Mouse (Mus musculus) MEL (cell line): ENCODE measurements around the gene Foxo3. TPM values are rescaled to one million over a fixed set of nuclear protein-coding genes. Genes with fewer than 3 reads are reported as not detected.
A peak's percentile ranks its signal among the peaks of the same experiment; 100 is the strongest.

Experiments
- DNase-seq: peaks from one replicate; pipeline ENCODE4 v3.0.0; 2011; ENCODE audit warnings: low read depth, low spot score
- H3K27ac ChIP-seq: 2 replicates; pipeline ENCODE4 v1.5.1; 2012; ENCODE audit warnings: low read depth, mild to moderate bottlenecking, control low read depth, low read length, moderate library complexity; ENCODE audit not compliant: control insufficient read depth
- H3K27me3 ChIP-seq, 2 experiments: fragments of 150-350 bp in 1 of 2; sonication (generic) in 1 of 2; 2 replicates each; pipeline ENCODE4 v1.6.1; 2012; ENCODE audit warnings: low read length in 2 of 2, mild to moderate bottlenecking in 2 of 2, improper control_type of control experiment in 1 of 2, moderate library complexity in 1 of 2; ENCODE audit not compliant: insufficient read depth in 2 of 2, control insufficient read depth in 1 of 2
- H3K36me3 ChIP-seq, 2 experiments: 2 replicates each; pipeline ENCODE4 v1.6.1; 2012 to 2014; ENCODE audit warnings: low read length in 2 of 2, improper control_type of control experiment in 1 of 2, inconsistent platforms in 1 of 2, mild to moderate bottlenecking in 1 of 2; ENCODE audit not compliant: insufficient read depth in 2 of 2, control insufficient read depth in 1 of 2
- H3K4me1 ChIP-seq, 2 experiments: fragments of 150-350 bp in 1 of 2; sonication (generic) in 1 of 2; 2 replicates each; pipeline ENCODE4 v1.6.1; 2012; ENCODE audit warnings: low read length in 2 of 2, improper control_type of control experiment in 1 of 2, mild to moderate bottlenecking in 1 of 2; ENCODE audit not compliant: insufficient read depth in 2 of 2, control insufficient read depth in 1 of 2
- H3K4me3 ChIP-seq, 2 experiments: fragments of 150-350 bp in 1 of 2; sonication (generic) in 1 of 2; 2 replicates each; pipeline ENCODE4 v1.5.1; 2012; ENCODE audit warnings: low read depth in 2 of 2, low read length in 2 of 2, mild to moderate bottlenecking in 2 of 2, moderate library complexity in 2 of 2, control low read depth in 1 of 2, improper control_type of control experiment in 1 of 2; ENCODE audit not compliant: control insufficient read depth in 1 of 2, insufficient read depth in 1 of 2
- H3K79me2 ChIP-seq: 2 replicates; pipeline ENCODE4 v1.6.1; 2012; ENCODE audit warnings: mild to moderate bottlenecking, low read length, moderate library complexity; ENCODE audit not compliant: control insufficient read depth, poor library complexity, insufficient read depth
- H3K9ac ChIP-seq: 2 replicates; pipeline ENCODE4 v1.6.1; 2012; ENCODE audit warnings: low read depth, mild to moderate bottlenecking, control low read depth, low read length, moderate library complexity; ENCODE audit not compliant: control insufficient read depth, poor library complexity, severe bottlenecking
- H3K9me3 ChIP-seq: fragments of 150-350 bp; sonication (generic); replicated peaks from 2 replicates; pipeline ENCODE4 v1.6.1; 2012; ENCODE audit warnings: mild to moderate bottlenecking, low read length, improper control_type of control experiment, moderate library complexity; ENCODE audit not compliant: insufficient read depth
- BHLHE40 ChIP-seq: IDR thresholded peaks from 2 replicates; pipeline ENCODE4 v1.6.1; 2012; ENCODE audit warnings: low read depth, mild to moderate bottlenecking, inconsistent platforms, low read length, improper control_type of control experiment, borderline replicate concordance
- CHD2 ChIP-seq: IDR thresholded peaks from 2 replicates; pipeline ENCODE4 v1.6.1; 2011; ENCODE audit warnings: low read length, improper control_type of control experiment
- CTCF ChIP-seq, 3 experiments: IDR thresholded peaks in 2 of 3; conservative IDR thresholded peaks in 1 of 3; 2 replicates each; pipeline ENCODE4 v1.5.1; 2011 to 2012; ENCODE audit warnings: low read length in 3 of 3, low read depth in 2 of 3, mild to moderate bottlenecking in 2 of 3, improper control_type of control experiment in 1 of 3, inconsistent platforms in 1 of 3, mixed read lengths in 1 of 3, moderate library complexity in 1 of 3; ENCODE audit not compliant: control insufficient read depth in 1 of 3, insufficient read depth in 1 of 3, poor library complexity in 1 of 3, severe bottlenecking in 1 of 3
- GATA1 ChIP-seq: IDR thresholded peaks from 2 replicates; pipeline ENCODE4 v1.6.1; 2011; ENCODE audit warnings: low read depth, low read length, improper control_type of control experiment
- HCFC1 ChIP-seq: IDR thresholded peaks from 2 replicates; pipeline ENCODE4 v1.6.1; 2012; ENCODE audit warnings: low read depth, mild to moderate bottlenecking, inconsistent platforms, low read length, improper control_type of control experiment, moderate library complexity
- MAX ChIP-seq: IDR thresholded peaks from 2 replicates; pipeline ENCODE4 v1.6.1; 2011; ENCODE audit warnings: low read length, improper control_type of control experiment
- MAZ ChIP-seq: IDR thresholded peaks from 2 replicates; pipeline ENCODE4 v1.6.1; 2012; ENCODE audit warnings: low read depth, mild to moderate bottlenecking, inconsistent platforms, low read length, improper control_type of control experiment
- MEF2A ChIP-seq: IDR thresholded peaks from 2 replicates; pipeline ENCODE4 v1.6.1; 2014; ENCODE audit warnings: low read depth, mild to moderate bottlenecking, inconsistent platforms, low read length, improper control_type of control experiment; ENCODE audit not compliant: poor library complexity, insufficient replicate concordance, severe bottlenecking; ENCODE audit errors: extremely low read depth
- MYB ChIP-seq: IDR thresholded peaks from 2 replicates; pipeline ENCODE4 v1.6.1; 2011; ENCODE audit warnings: mild to moderate bottlenecking, low read depth, low read length, improper control_type of control experiment
- NRF1 ChIP-seq: IDR thresholded peaks from 2 replicates; pipeline ENCODE4 v1.6.1; 2014; ENCODE audit warnings: low read depth, mild to moderate bottlenecking, inconsistent platforms, low read length, improper control_type of control experiment, moderate library complexity; ENCODE audit not compliant: poor library complexity, insufficient read depth, severe bottlenecking
- POLR2A ChIP-seq, 2 experiments: IDR thresholded peaks; 2 replicates each; pipeline ENCODE4 v1.6.1; 2011 to 2012; ENCODE audit warnings: low read length in 2 of 2, mild to moderate bottlenecking in 2 of 2, control low read depth in 1 of 2, improper control_type of control experiment in 1 of 2, low read depth in 1 of 2, moderate library complexity in 1 of 2; ENCODE audit not compliant: control insufficient read depth in 1 of 2, insufficient read depth in 1 of 2, poor library complexity in 1 of 2
- POLR2AphosphoS5 ChIP-seq: IDR thresholded peaks from 2 replicates; pipeline ENCODE4 v1.6.1; 2012; ENCODE audit warnings: low read depth, borderline replicate concordance, mild to moderate bottlenecking, inconsistent platforms, low read length, moderate library complexity, mixed read lengths
- RAD21 ChIP-seq: IDR thresholded peaks from 2 replicates; pipeline ENCODE4 v1.6.1; 2011; ENCODE audit warnings: mild to moderate bottlenecking, low read depth, low read length, improper control_type of control experiment
- RCOR1 ChIP-seq: IDR thresholded peaks from 2 replicates; pipeline ENCODE4 v1.6.1; 2012; ENCODE audit warnings: low read depth, mild to moderate bottlenecking, inconsistent platforms, low read length, improper control_type of control experiment
- SIN3A ChIP-seq: IDR thresholded peaks from 2 replicates; pipeline ENCODE4 v1.6.1; 2012; ENCODE audit warnings: low read length, improper control_type of control experiment, inconsistent platforms
- SMC3 ChIP-seq: IDR thresholded peaks from 2 replicates; pipeline ENCODE4 v1.6.1; 2011; ENCODE audit warnings: low read depth, low read length, improper control_type of control experiment
- TCF12 ChIP-seq: IDR thresholded peaks from 2 replicates; pipeline ENCODE4 v1.6.1; 2014; ENCODE audit warnings: low read depth, mild to moderate bottlenecking, inconsistent platforms, low read length, improper control_type of control experiment, moderate library complexity
- UBTF ChIP-seq: IDR thresholded peaks from 2 replicates; pipeline ENCODE4 v1.6.1; 2012; ENCODE audit warnings: low read depth, mild to moderate bottlenecking, inconsistent platforms, low read length, improper control_type of control experiment, moderate library complexity, borderline replicate concordance; ENCODE audit not compliant: insufficient read depth
- USF2 ChIP-seq, 2 experiments: IDR thresholded peaks; 2 replicates each; pipeline ENCODE4 v1.6.1; 2011 to 2012; ENCODE audit warnings: improper control_type of control experiment in 2 of 2, low read length in 2 of 2, borderline replicate concordance in 1 of 2, inconsistent platforms in 1 of 2, low read depth in 1 of 2, mild to moderate bottlenecking in 1 of 2; ENCODE audit not compliant: insufficient read depth in 1 of 2
- ZC3H11A ChIP-seq: IDR thresholded peaks from 2 replicates; pipeline ENCODE4 v1.6.1; 2012; ENCODE audit warnings: low read depth, mild to moderate bottlenecking, inconsistent platforms, low read length, improper control_type of control experiment
- ZMIZ1 ChIP-seq: IDR thresholded peaks from 2 replicates; pipeline ENCODE4 v1.6.1; 2012; ENCODE audit warnings: low read depth, mild to moderate bottlenecking, inconsistent platforms, low read length, improper control_type of control experiment, moderate library complexity
- polyA plus RNA-seq, 2 experiments: library from polyadenylated mRNA; stranded (reverse) in 1 of 2; unstranded in 1 of 2; fragments of >175 nt in 1 of 2; fragments of >200 nt in 1 of 2; gene quantifications; 2 replicates each; pipeline versions ENCODE4 v1.2.1 to v1.2.4; 2012; ENCODE audit warnings: low replicate concordance in 2 of 2, low read depth in 1 of 2; ENCODE audit not compliant: insufficient read length in 2 of 2, insufficient read depth in 1 of 2, missing spikeins in 1 of 2
- total RNA-seq: library from RNA; depleted of rRNA; stranded (reverse); fragments of 300-350 nt; gene quantifications from 2 replicates; pipeline ENCODE4 v1.2.3, GENCODE M21; 2012

Foxo3 gene
- total and polyA plus RNA-seq, 3 experiments: 21.0 to 103 (median 27.2) TPM

DNA sequence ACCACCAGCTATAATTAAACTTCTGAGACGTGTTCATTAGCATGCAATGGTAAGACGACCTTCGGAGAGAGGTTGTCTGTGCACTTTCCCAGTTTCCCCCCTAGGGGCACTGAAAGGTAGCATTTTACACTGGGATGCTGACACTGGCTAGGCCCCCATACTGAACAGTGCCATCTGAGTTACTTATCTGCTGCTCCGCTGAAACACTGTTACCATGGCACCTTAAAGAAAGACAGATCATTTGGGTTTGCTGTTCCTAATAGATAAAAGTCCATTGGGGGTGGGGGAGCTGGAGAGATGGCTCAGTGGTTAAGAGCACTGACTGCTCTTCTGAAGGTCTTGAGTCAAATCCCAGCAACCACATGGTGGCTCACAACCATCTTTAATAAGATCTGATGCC is 20.0 kb upstream of the Foxo3 start (continued):
- TF ChIP-seq MYB: no peak
- no peak for TF ChIP-seq MEF2A
- TF ChIP-seq ZC3H11A: no peak
- TF ChIP-seq MAX: no peak
- no peak for TF ChIP-seq MAZ
- no peak for TF ChIP-seq CHD2
- TF ChIP-seq CTCF (IDR thresholded peaks at IDR 0.05 in 2 of 3, conservative IDR thresholded peaks at IDR 0.05 in 1 of 3; ENCODE audit: control insufficient read depth in 1 of 3, insufficient read depth in 1 of 3, low read depth in 2 of 3, low read length in 3 of 3, poor library complexity in 1 of 3, severe bottlenecking in 1 of 3): peak in 1 of 3 experiments; percentile 31; a peak in 2 of 6 replicates
- TF ChIP-seq NRF1: no peak
- peak; percentile 1 for TF ChIP-seq RAD21
- TF ChIP-seq SIN3A: no peak
- TF ChIP-seq POLR2A (IDR thresholded peaks at IDR 0.05; ENCODE audit: control insufficient read depth in 1 of 2, insufficient read depth in 1 of 2, low read depth in 1 of 2, low read length in 2 of 2, poor library complexity in 1 of 2): no peak
- TF ChIP-seq ZMIZ1: no peak
- no peak for TF ChIP-seq RCOR1
- TF ChIP-seq TCF12: peak; percentile 20; the same call in 1 of the 2 replicates
- no peak for TF ChIP-seq HCFC1
- TF ChIP-seq USF2 (IDR thresholded peaks at IDR 0.05; ENCODE audit: borderline replicate concordance in 1 of 2, insufficient read depth in 1 of 2, low read depth in 1 of 2, low read length in 2 of 2): no peak
- no peak for TF ChIP-seq BHLHE40

DNA sequence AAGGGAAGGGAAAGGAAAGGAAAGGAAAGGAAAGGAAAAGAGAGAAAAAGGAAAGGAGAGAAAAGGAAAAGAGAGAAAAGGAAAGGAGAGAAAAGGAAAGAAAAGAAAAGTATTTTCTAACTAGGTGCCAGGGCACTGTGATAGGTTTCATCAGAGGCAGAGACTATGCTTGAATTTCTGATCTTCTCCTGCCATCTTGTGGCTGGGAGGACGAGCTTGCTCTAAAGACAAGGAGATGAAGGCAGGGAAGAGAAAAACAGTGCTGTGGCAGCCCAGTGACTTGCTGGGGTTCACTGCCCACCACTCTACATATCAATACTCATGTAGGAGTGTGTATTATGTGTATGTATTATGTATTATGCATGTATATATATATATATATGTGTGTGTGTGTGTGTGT is 18.5 kb upstream of the Foxo3 start:
- Histone ChIP-seq H3K27ac (no peak overlapping the region), H3K27me3 (no peaks in the 10 kb centered on the region), H3K4me3 (no peak overlapping the region), H3K9me3 (no peaks in the 10 kb centered on the region), H3K4me1 (peaks cover 0 to 2% of the 10 kb centered on the region in 2 experiments; a peak in 2 of 4 replicates), H3K36me3 (no peaks in the 10 kb centered on the region), H3K79me2 (no peaks in the 10 kb centered on the region), H3K9ac (no peak overlapping the region)
- TF ChIP-seq CTCF (IDR thresholded peaks at IDR 0.05 in 2 of 3, conservative IDR thresholded peaks at IDR 0.05 in 1 of 3; ENCODE audit: control insufficient read depth in 1 of 3, insufficient read depth in 1 of 3, low read depth in 2 of 3, low read length in 3 of 3, poor library complexity in 1 of 3, severe bottlenecking in 1 of 3) (peak; percentile 43 to 95 (median 66); a peak in 5 of 6 replicates), GATA1 (no peak), RAD21 (peak; percentile 96), POLR2AphosphoS5 (no peak), UBTF (no peak), ZC3H11A (peak; percentile 93), SMC3 (peak; percentile 95)
- DNase-seq: peak; percentile 81
